Mouse (Mus musculus) embryo, embryonic 9.5 days (tissue): ENCODE measurements at regions not wholly inside any gene's neighbourhood (a gene's known extent, or its start where the extent isn't known, plus 50 kb on each side); places are given as distances from the start of the nearest gene placed in this dataset.
"Not testable (repeated sequence)": the region's sequence is repeated elsewhere in the genome, so short reads cannot be mapped to it uniquely, and the experiment has no call there.

Source experiments
- DNase-seq: peaks from one replicate; pipeline ENCODE4 v3.0.0-alpha.2; 2017; ENCODE audit errors: extremely low spot score

- no peak for DNase-seq
Measured at GRCm38 (mm10) chr8:113916649-113917048, 68.1 kb upstream of the Adamts18 start.

GRCm38 (mm10) chr8:113917197-113917596, 68.7 kb upstream of the Adamts18 start:
- no peak for DNase-seq

- DNase-seq: no peak
Measured at GRCm38 (mm10) chr8:113920306-113920705, 71.8 kb upstream of the Adamts18 start.

- no peak for DNase-seq
Measured at GRCm38 (mm10) chr8:113923381-113923780, 74.8 kb upstream of the Adamts18 start.

- no peak for DNase-seq
Measured at GRCm38 (mm10) chr8:113953721-113954120, 105.2 kb upstream of the Adamts18 start.

GRCm38 (mm10) chr8:113956439-113957043, 108.0 kb upstream of the Adamts18 start:
- DNase-seq: no peak

GRCm38 (mm10) chr8:113957821-113958220, 109.3 kb upstream of the Adamts18 start:
- DNase-seq: no peak

GRCm38 (mm10) chr8:113975810-113976209, 127.3 kb upstream of the Adamts18 start:
- no peak for DNase-seq

GRCm38 (mm10) chr8:113976626-113977025, 128.1 kb upstream of the Adamts18 start:
- DNase-seq: no peak

GRCm38 (mm10) chr8:113977072-113977471, 128.5 kb upstream of the Adamts18 start:
- no peak for DNase-seq

GRCm38 (mm10) chr8:113978946-113979345, 130.4 kb upstream of the Adamts18 start:
- peak; percentile 18 for DNase-seq

- no peak for DNase-seq
Measured at GRCm38 (mm10) chr8:113979837-113980236, 131.3 kb upstream of the Adamts18 start.

- DNase-seq: no peak
Measured at GRCm38 (mm10) chr8:113981339-113981738, 132.8 kb upstream of the Adamts18 start.

GRCm38 (mm10) chr8:113984845-113985244, 136.3 kb upstream of the Adamts18 start:
- DNase-seq: peak; percentile 68

- DNase-seq: no peak
Measured at GRCm38 (mm10) chr8:113985471-113985870, 136.9 kb upstream of the Adamts18 start.

GRCm38 (mm10) chr8:113985948-113986347, 137.4 kb upstream of the Adamts18 start:
- peak; percentile 19 for DNase-seq

- DNase-seq: no peak
Measured at GRCm38 (mm10) chr8:113990718-113991117, 142.2 kb upstream of the Adamts18 start.

GRCm38 (mm10) chr8:113998881-113999280, 134.5 kb upstream of the Nudt7 start:
- DNase-seq: no peak

GRCm38 (mm10) chr8:114001674-114002073, 131.7 kb upstream of the Nudt7 start:
- no peak for DNase-seq

- DNase-seq: no peak
Measured at GRCm38 (mm10) chr8:114004436-114004835, 128.9 kb upstream of the Nudt7 start.

- no peak for DNase-seq
Measured at GRCm38 (mm10) chr8:114006587-114006986, 126.8 kb upstream of the Nudt7 start.

- DNase-seq: no peak
Measured at GRCm38 (mm10) chr8:114007103-114007502, 126.3 kb upstream of the Nudt7 start.

GRCm38 (mm10) chr8:114018364-114018763, 115.0 kb upstream of the Nudt7 start:
- no peak for DNase-seq

- not testable (repeated sequence) for DNase-seq
Measured at GRCm38 (mm10) chr8:114030141-114030540, 103.2 kb upstream of the Nudt7 start.
